Mouse (Mus musculus) thymus, adult 2 months (tissue): ENCODE measurements around the gene Akt1.

Experiments used
- CTCF ChIP-seq: fragments of 200-500 bp; IDR thresholded peaks from 2 replicates; pipeline ENCODE4 v1.5.1; 2012; ENCODE audit warnings: mild to moderate bottlenecking, control low read depth, low read length, moderate library complexity, borderline replicate concordance; ENCODE audit not compliant: control insufficient read depth, poor library complexity, insufficient read depth; ENCODE audit errors: extremely low read depth
- POLR2A ChIP-seq: fragments of 200-500 bp; IDR thresholded peaks from 2 replicates; pipeline ENCODE4 v1.6.1; 2012; ENCODE audit warnings: mild to moderate bottlenecking, low read length, control low read depth, moderate library complexity; ENCODE audit not compliant: control insufficient read depth, poor library complexity, insufficient read depth; ENCODE audit errors: extremely low read depth

GRCm38 (mm10) chr12:112720890-112721423, 46.3 kb upstream of the Akt1 start:
- no peak for TF ChIP-seq CTCF
- TF ChIP-seq POLR2A: no peak
